In the genomic region with DNA sequence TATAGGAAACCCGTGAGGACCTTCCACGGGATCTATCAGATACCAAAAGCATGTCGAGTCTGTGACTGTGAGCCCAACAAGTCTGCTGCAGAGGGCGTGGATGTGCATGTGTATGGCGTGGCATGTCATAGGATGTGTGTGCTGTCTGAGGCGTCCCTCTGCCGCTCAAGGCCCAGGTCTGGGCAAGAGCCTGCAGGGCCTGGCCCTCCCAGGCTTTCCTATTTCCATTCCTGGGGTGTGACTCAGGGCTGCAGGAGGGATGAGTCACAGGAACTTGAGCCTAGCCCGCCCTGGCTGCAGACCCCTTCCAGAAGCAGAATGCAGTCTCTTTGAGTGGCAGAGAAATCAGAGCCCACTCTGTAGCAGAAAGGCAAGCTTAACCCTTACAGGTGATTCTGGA, we compare ENCODE assay signal across 8 mouse cellular contexts. TPM values are rescaled to one million over a fixed set of nuclear protein-coding genes. Genes with fewer than 3 reads are reported as not detected.
DNase-seq lines count a peak whose midpoint lies in the region; ATAC-seq and TF ChIP-seq lines count a peak whose summit lies in the region.

No protein-coding gene starts in this region.

- no peak for ATAC-seq in heart, embryonic 15.5 days (replicated peaks; ENCODE audit: insufficient number of reproducible peaks, insufficient read depth, low FRiP score, low read depth)
- ATAC-seq in liver, embryonic 15.5 days (ENCODE audit: insufficient read depth) = no peak

- peaks cover 28% of the 10 kb centered on the region for H3K4me1 ChIP-seq in cerebellum, adult 2 months (ENCODE audit: control insufficient read depth, insufficient read depth, low read length)
- H3K4me1 ChIP-seq in heart, embryonic 15.5 days (replicated peaks) = peaks cover 81% of the 10 kb centered on the region
- H3K4me1 ChIP-seq in liver, embryonic 15.5 days (replicated peaks) = peaks cover 87% of the 10 kb centered on the region

- no peak overlapping the region for H3K27ac ChIP-seq in cerebellum, adult 2 months (ENCODE audit: insufficient read depth, low read length)
- H3K27ac ChIP-seq in heart, embryonic 15.5 days = peak overlapping the region; percentile 32; the same call in 1 of the 2 replicates
- H3K27ac ChIP-seq in liver, embryonic 15.5 days (replicated peaks) = no peak overlapping the region

- 74% methylated on average over 8 of the region's 8 CpGs for WGBS in cerebellum, adult 2 months
- 40% methylated on average over 8 of the region's 8 CpGs for WGBS in heart, embryonic 15.5 days
- 70% methylated on average over 8 of the region's 8 CpGs for WGBS in liver, embryonic 15.5 days (ENCODE audit: insufficient replicate concordance)

- TF ChIP-seq POLR2A in cerebellum, adult 2 months (IDR thresholded peaks at IDR 0.05; ENCODE audit: borderline replicate concordance, insufficient read depth, low read length) = no peak

- H3K27me3 ChIP-seq in cerebellum, adult 2 months (ENCODE audit: control insufficient read depth, insufficient read depth, low read length) = no peaks in the 10 kb centered on the region
- no peaks in the 10 kb centered on the region for H3K27me3 ChIP-seq in heart, embryonic 15.5 days
- H3K27me3 ChIP-seq in liver, embryonic 15.5 days = peaks cover 8% of the 10 kb centered on the region; the same call in 1 of the 2 replicates

- no peak overlapping the region for H3K4me3 ChIP-seq in cerebellum, adult 2 months (replicated peaks; ENCODE audit: insufficient read depth, low read depth, low read length)
- no peak overlapping the region for H3K4me3 ChIP-seq in heart, embryonic 15.5 days
- H3K4me3 ChIP-seq in liver, embryonic 15.5 days (replicated peaks) = no peak overlapping the region

- H3K9ac ChIP-seq in heart, embryonic 15.5 days = no peak overlapping the region; the same call in 1 of the 2 replicates
- no peak overlapping the region for H3K9ac ChIP-seq in liver, embryonic 15.5 days

- no peaks in the 10 kb centered on the region for H3K9me3 ChIP-seq in heart, embryonic 15.5 days (replicated peaks)
- no peaks in the 10 kb centered on the region for H3K9me3 ChIP-seq in liver, embryonic 15.5 days (replicated peaks)

- H3K36me3 ChIP-seq in heart, embryonic 15.5 days = no peaks in the 10 kb centered on the region
- no peaks in the 10 kb centered on the region for H3K36me3 ChIP-seq in liver, embryonic 15.5 days (replicated peaks)

- peak; percentile 43 to 59 for DNase-seq in cerebellum, adult 2 months
- DNase-seq in cerebellum, postnatal 10 days = no peak
- DNase-seq in right cerebral cortex, adult 2 months (ENCODE audit: low spot score in 2 of 2) = peak; percentile 44 to 48
- no peak for DNase-seq in right cerebral cortex, postnatal 4 days
- no peak for DNase-seq in retina, postnatal 1 day
- no peak for DNase-seq in cerebellum, adult 11 months

- peak overlapping the region; percentile 91 for H3K4me2 ChIP-seq in heart, embryonic 15.5 days
- peak overlapping the region; percentile 97 for H3K4me2 ChIP-seq in liver, embryonic 15.5 days

- no peak for TF ChIP-seq CTCF in cerebellum, adult 2 months (IDR thresholded peaks at IDR 0.05; ENCODE audit: borderline replicate concordance, insufficient read depth, low read depth, low read length)

RNA-seq across cellular contexts. Expression of a gene that starts 2.1 kb away (rescaled TPM):
- polyA plus RNA-seq in cerebellum, adult 2 months (2012; rRNA removed) = 240 and 261 TPM in 2 replicates
- 86.7 and 90.2 TPM in 2 replicates for polyA plus RNA-seq in heart, embryonic 15.5 days (2015; fragmentation: Nextera tagmentation; extraction: Ambion mirVana)
- 13.1 and 17.0 TPM in 2 replicates for polyA plus RNA-seq in liver, embryonic 15.5 days (2015; fragmentation: Nextera tagmentation; extraction: Ambion mirVana)

RNA-seq across cellular contexts. Expression of a gene that starts 9.0 kb away (rescaled TPM):
- polyA plus RNA-seq in cerebellum, adult 2 months (2012; rRNA removed) = 16.4 and 18.0 TPM in 2 replicates
- polyA plus RNA-seq in heart, embryonic 15.5 days (2015; fragmentation: Nextera tagmentation; extraction: Ambion mirVana) = 7.7 and 9.1 TPM in 2 replicates
- 8.9 and 10.1 TPM in 2 replicates for polyA plus RNA-seq in liver, embryonic 15.5 days (2015; fragmentation: Nextera tagmentation; extraction: Ambion mirVana)

RNA-seq across cellular contexts. Expression of a gene that starts 15.6 kb away (rescaled TPM):
- polyA plus RNA-seq in cerebellum, adult 2 months (2012; rRNA removed) = 10.2 and 10.7 TPM in 2 replicates
- 8.6 and 9.7 TPM in 2 replicates for polyA plus RNA-seq in heart, embryonic 15.5 days (2015; fragmentation: Nextera tagmentation; extraction: Ambion mirVana)
- polyA plus RNA-seq in liver, embryonic 15.5 days (2015; fragmentation: Nextera tagmentation; extraction: Ambion mirVana) = 0.56 and 0.61 TPM in 2 replicates

RNA-seq across cellular contexts. Expression of a gene that starts 15.6 kb away (rescaled TPM):
- polyA plus RNA-seq in cerebellum, adult 2 months (2012; rRNA removed) = 26.1 and 26.5 TPM in 2 replicates
- polyA plus RNA-seq in heart, embryonic 15.5 days (2015; fragmentation: Nextera tagmentation; extraction: Ambion mirVana) = 11.6 and 16.8 TPM in 2 replicates
- polyA plus RNA-seq in liver, embryonic 15.5 days (2015; fragmentation: Nextera tagmentation; extraction: Ambion mirVana) = 2.9 and 3.1 TPM in 2 replicates

RNA-seq across cellular contexts. Expression of a gene that starts 23.1 kb away (rescaled TPM):
- polyA plus RNA-seq in cerebellum, adult 2 months (2012; rRNA removed) = 147 and 151 TPM in 2 replicates
- polyA plus RNA-seq in heart, embryonic 15.5 days (2015; fragmentation: Nextera tagmentation; extraction: Ambion mirVana) = 1.7 and 2.9 TPM in 2 replicates
- polyA plus RNA-seq in liver, embryonic 15.5 days (2015; fragmentation: Nextera tagmentation; extraction: Ambion mirVana) = 0.35 and 0.51 TPM in 2 replicates

Comparison
In these comparisons a context has a peak if more than half of its experiments do, and no peak if none do; other contexts are left out.
1. DNase-seq: peak in cerebellum, adult 2 months (2 of 2) and right cerebral cortex, adult 2 months (2 of 2); none in cerebellum, postnatal 10 days (0 of 2), right cerebral cortex, postnatal 4 days (single experiment), retina, postnatal 1 day (single experiment) and cerebellum, adult 11 months (single experiment).